Mouse (Mus musculus): ENCODE measurements around the gene Prox2.

DNA sequence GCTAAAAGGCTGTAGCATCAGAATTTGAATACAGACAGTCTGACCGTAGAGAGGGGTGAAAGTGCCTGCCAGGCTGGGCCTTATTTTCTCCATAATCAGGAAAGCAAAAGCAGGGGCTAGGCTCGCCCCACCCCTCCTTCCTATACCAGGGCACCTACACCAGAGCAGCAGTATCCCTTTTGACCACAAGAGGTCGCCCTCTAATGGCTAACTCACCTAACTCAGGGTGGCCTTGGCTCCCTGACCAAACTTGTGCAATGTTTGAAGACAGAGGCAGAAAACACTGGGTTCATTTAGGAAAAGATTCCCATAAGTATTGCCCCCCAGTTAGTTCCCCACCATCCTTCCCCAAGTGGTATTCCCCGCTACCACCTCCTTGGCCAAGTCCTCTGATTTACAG is 32.2 kb upstream of the Prox2 start:
- no peak for TF ChIP-seq POLR2A (IDR thresholded peaks at IDR 0.05; ENCODE audit: control insufficient read depth, extremely low read depth, insufficient read depth, low read length, poor library complexity)
- TF ChIP-seq CTCF (IDR thresholded peaks at IDR 0.05; ENCODE audit: borderline replicate concordance, control insufficient read depth, extremely low read depth, insufficient read depth, low read length, poor library complexity), result peak; percentile 74; the same call in 1 of the 2 replicates
